Mouse (Mus musculus) kidney, postnatal 10 days (tissue): Measurements from ENCODE around the gene Polq.
A peak's percentile ranks its signal among the peaks of the same experiment; 100 is the strongest.
"Not testable (repeated sequence)": the region's sequence is repeated elsewhere in the genome, so short reads cannot be mapped to it uniquely, and the experiment has no call there.

Source experiments
- DNase-seq: peaks from one replicate; pipeline ENCODE4 v3.0.0; 2021; ENCODE audit warnings: mixed read lengths

The Polq gene

GRCm38 (mm10) chr16:37108763-37109162, 97.2 kb downstream of the Polq start:
- DNase-seq: peak; percentile 18

DNA sequence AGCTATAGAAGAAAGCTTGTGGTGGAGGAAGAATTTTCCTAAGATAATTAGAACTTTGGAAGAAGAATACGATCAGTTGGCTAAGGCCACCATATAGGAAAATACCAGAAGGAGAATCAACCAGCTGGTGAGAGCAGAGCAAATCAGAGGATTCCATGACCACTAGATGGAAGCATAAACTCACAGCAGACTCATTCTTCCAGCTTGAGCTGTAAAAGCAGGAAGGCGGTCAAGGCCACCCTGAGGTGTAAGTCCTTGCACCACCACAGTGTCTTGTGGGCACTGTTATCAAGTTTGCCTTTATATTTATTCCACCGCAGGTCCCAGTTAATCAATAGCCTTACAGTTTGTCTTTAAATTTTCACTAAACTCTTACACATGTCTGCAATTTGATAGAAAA, 97.7 kb downstream of the Polq start:
- peak; percentile 47 for DNase-seq

- not testable (repeated sequence) for DNase-seq
These were observed 113.6 kb downstream of the Polq start for GRCm38 (mm10) chr16:37125190-37125589.
